Mouse (Mus musculus): ENCODE results near the gene Fmo5.

DNA sequence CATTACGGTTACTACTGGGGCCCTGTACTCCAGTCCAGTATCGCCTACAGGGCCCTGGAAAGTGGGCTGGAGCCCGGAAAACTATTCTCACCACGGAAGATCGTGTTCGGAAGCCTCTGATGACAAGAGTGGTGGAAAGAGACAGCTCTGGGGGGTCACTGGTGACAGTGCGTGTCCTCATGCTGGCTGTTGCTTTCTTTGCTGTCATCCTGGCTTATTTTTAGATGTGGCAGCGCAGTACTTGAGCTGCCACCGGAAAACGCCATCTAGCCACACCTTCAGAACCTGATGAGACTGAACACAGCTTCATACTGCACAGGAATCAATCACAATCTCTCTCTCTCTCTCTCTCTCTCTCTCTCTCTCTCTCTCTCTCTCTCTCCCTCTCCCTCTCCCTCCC lies 23.0 kb downstream of the Fmo5 start:
- TF ChIP-seq CTCF (IDR thresholded peaks at IDR 0.05) (no peak), EP300 (IDR thresholded peaks at IDR 0.05) (no peak)

All from lung, postnatal 0 days (tissue).